Mouse (Mus musculus): Measurements from ENCODE around the gene Gm5150. TPM values are rescaled to one million over a fixed set of nuclear protein-coding genes. Genes with fewer than 3 reads are reported as not detected.
"Not testable (repeated sequence)": the region's sequence is repeated elsewhere in the genome, so short reads cannot be mapped to it uniquely, and the experiment has no call there.

The Gm5150 gene
- polyA plus RNA-seq (2015; fragmentation: Nextera tagmentation; extraction: Ambion mirVana): 0.15 and 0.25 TPM in 2 replicates

DNA sequence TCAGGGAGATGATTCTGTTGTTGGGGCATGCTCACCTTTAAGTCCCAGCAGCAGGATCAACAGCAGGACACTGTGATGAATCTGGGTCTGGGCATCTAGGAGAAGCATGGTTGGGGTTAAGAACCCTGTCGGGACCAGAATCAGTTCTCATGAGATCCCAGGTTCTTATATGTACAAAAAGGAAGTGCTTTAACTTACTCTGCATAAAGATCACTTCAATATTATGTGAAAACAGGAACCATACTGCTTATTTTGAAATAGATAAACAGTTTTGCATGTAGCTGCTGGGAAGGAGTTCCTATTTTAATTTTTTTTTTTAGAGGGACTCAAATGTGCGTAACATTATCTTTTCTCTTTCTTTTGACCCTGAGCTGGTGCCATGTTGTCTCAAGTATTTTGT lies at the start of gene Gm5150:
Gene Gm5150, minus strand, starts transcription at position 223 of the 400 bp plus-strand sequence.
- Histone ChIP-seq H3K4me2 (ENCODE audit: low read length) (no peak within 1 kb of the TSS), H3K9me3 (replicated peaks; ENCODE audit: low read length) (no peaks in the 10 kb centered on the region), H3K36me3 (ENCODE audit: insufficient read depth, low read length) (no peaks in the 10 kb centered on the region), H3K4me1 (replicated peaks; ENCODE audit: insufficient read depth, low read length) (no peaks in the 10 kb centered on the region), H3K27me3 (ENCODE audit: insufficient read depth, low read length) (no peaks in the 10 kb centered on the region), H3K27ac (no peak within 1 kb of the TSS), H3K4me3 (replicated peaks; ENCODE audit: low read depth, low read length) (no peak within 1 kb of the TSS), H3K9ac (ENCODE audit: low read depth, low read length) (no peak within 1 kb of the TSS)
- no peak for TF ChIP-seq CTCF (IDR thresholded peaks at IDR 0.05; ENCODE audit: low read depth)
- no peak for DNase-seq (ENCODE audit: low spot score)
- WGBS: 88% methylated on average over 2 of the region's 2 CpGs
- no peak for ATAC-seq (replicated peaks; ENCODE audit: low FRiP score, low read depth)

GRCm38 (mm10) chr3:16051736-16052135 lies 45.5 kb upstream of the Gm5150 start:
- WGBS: 81% methylated on average over 20 of the region's 20 CpGs
- not testable (repeated sequence) for H3K27me3 ChIP-seq (ENCODE audit: insufficient read depth, low read length)

GRCm38 (mm10) chr3:16047288-16047687 lies 41.1 kb upstream of the Gm5150 start:
- no peak overlapping the region for H3K4me3 ChIP-seq (replicated peaks; ENCODE audit: low read depth, low read length)
- H3K4me1 ChIP-seq (replicated peaks; ENCODE audit: insufficient read depth, low read length): no peaks in the 10 kb centered on the region
- H3K27me3 ChIP-seq (ENCODE audit: insufficient read depth, low read length): no peaks in the 10 kb centered on the region
- no peaks in the 10 kb centered on the region for H3K36me3 ChIP-seq (ENCODE audit: insufficient read depth, low read length)
- DNase-seq (ENCODE audit: low spot score): peak; percentile 14
- H3K9me3 ChIP-seq (replicated peaks; ENCODE audit: low read length): no peaks in the 10 kb centered on the region
- H3K9ac ChIP-seq (ENCODE audit: low read depth, low read length): no peak overlapping the region
- no peak overlapping the region for H3K27ac ChIP-seq
- 47% methylated on average over 4 of the region's 4 CpGs for WGBS
- no peak overlapping the region for H3K4me2 ChIP-seq (ENCODE audit: low read length)
- no peak for ATAC-seq (replicated peaks; ENCODE audit: low FRiP score, low read depth)
- TF ChIP-seq CTCF (IDR thresholded peaks at IDR 0.05; ENCODE audit: low read depth): peak; percentile 66

More at GRCm38 (mm10) chr3:16051736-16052135, 45.5 kb upstream of the Gm5150 start:
- H3K27ac ChIP-seq; H3K9ac ChIP-seq (ENCODE audit: low read depth, low read length); H3K9me3 ChIP-seq (replicated peaks; ENCODE audit: low read length); DNase-seq (ENCODE audit: low spot score); H3K4me3 ChIP-seq (replicated peaks; ENCODE audit: low read depth, low read length); H3K4me2 ChIP-seq (ENCODE audit: low read length); ATAC-seq (replicated peaks; ENCODE audit: low FRiP score, low read depth); H3K36me3 ChIP-seq (ENCODE audit: insufficient read depth, low read length); H3K4me1 ChIP-seq (replicated peaks; ENCODE audit: insufficient read depth, low read length): not testable (repeated sequence)

GRCm38 (mm10) chr3:16043315-16043714 lies 37.1 kb upstream of the Gm5150 start:
- WGBS: 0% methylated on average over 1 of the region's 1 CpGs
- H3K4me1 ChIP-seq (replicated peaks; ENCODE audit: insufficient read depth, low read length): no peaks in the 10 kb centered on the region
- H3K36me3 ChIP-seq (ENCODE audit: insufficient read depth, low read length): no peaks in the 10 kb centered on the region
- ATAC-seq (replicated peaks; ENCODE audit: low FRiP score, low read depth) (no peak), DNase-seq (ENCODE audit: low spot score) (peak; percentile 20)
- no peaks in the 10 kb centered on the region for H3K9me3 ChIP-seq (replicated peaks; ENCODE audit: low read length)
- H3K9ac ChIP-seq (ENCODE audit: low read depth, low read length): no peak overlapping the region
- H3K4me2 ChIP-seq (ENCODE audit: low read length): no peak overlapping the region
- H3K27me3 ChIP-seq (ENCODE audit: insufficient read depth, low read length): no peaks in the 10 kb centered on the region
- H3K4me3 ChIP-seq (replicated peaks; ENCODE audit: low read depth, low read length): no peak overlapping the region
- peak; percentile 78 for TF ChIP-seq CTCF (IDR thresholded peaks at IDR 0.05; ENCODE audit: low read depth)
- H3K27ac ChIP-seq: no peak overlapping the region

DNA sequence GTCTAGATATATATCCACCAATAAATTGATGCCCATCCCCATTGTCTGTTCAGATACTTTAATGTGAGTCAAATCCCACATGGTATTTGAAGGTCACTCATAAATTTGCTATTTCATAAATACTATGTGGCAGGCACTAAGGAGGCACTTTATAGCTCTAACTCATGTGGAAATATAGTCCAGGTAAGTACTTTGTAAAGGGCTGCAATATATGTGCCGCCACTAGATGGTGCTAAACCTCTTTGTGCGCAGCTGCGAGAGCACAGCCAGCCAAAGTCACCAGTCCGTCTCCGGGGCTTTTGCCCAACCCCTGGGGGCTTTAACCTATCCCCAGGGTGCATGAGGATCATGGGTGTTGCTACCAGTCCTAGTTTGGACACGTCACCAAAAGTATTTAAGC lies 18.8 kb upstream of the Gm5150 start:
- DNase-seq (ENCODE audit: low spot score) (peak; percentile 31), ATAC-seq (replicated peaks; ENCODE audit: low FRiP score, low read depth) (peak; percentile 69; the same call in 1 of the 2 replicates)
- 1% methylated on average over 4 of the region's 6 CpGs for WGBS
- H3K9me3 ChIP-seq (replicated peaks; ENCODE audit: low read length); H3K27ac ChIP-seq; H3K9ac ChIP-seq (ENCODE audit: low read depth, low read length); H3K27me3 ChIP-seq (ENCODE audit: insufficient read depth, low read length); H3K4me2 ChIP-seq (ENCODE audit: low read length); H3K4me1 ChIP-seq (replicated peaks; ENCODE audit: insufficient read depth, low read length); H3K36me3 ChIP-seq (ENCODE audit: insufficient read depth, low read length); H3K4me3 ChIP-seq (replicated peaks; ENCODE audit: low read depth, low read length): not testable (repeated sequence)
- peak; percentile 70 for TF ChIP-seq CTCF (IDR thresholded peaks at IDR 0.05; ENCODE audit: low read depth)

DNA sequence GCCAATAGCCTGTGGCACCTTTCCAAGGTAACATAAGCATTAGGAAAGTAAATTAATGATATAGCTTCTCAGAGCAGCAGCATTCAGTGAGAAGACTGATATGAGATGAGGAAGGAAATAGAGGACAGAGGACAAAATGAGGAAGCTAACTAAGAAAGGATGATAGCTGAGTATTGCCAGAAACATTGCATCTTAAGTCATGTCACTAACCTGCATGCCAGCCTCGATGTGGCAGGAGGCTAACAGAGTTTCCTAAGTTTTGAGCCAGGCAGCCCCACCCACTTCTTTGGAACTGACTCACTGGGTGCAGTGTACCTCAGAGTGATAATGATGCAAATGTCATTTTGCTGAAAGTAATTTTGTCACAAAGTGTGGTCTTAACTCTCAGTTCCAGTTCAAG lies 16.0 kb upstream of the Gm5150 start:
- Histone ChIP-seq H3K27me3 (ENCODE audit: insufficient read depth, low read length) (no peaks in the 10 kb centered on the region), H3K4me2 (ENCODE audit: low read length) (no peak overlapping the region), H3K4me1 (replicated peaks; ENCODE audit: insufficient read depth, low read length) (no peaks in the 10 kb centered on the region), H3K9ac (ENCODE audit: low read depth, low read length) (no peak overlapping the region), H3K36me3 (ENCODE audit: insufficient read depth, low read length) (no peaks in the 10 kb centered on the region), H3K27ac (no peak overlapping the region), H3K9me3 (replicated peaks; ENCODE audit: low read length) (no peaks in the 10 kb centered on the region), H3K4me3 (replicated peaks; ENCODE audit: low read depth, low read length) (no peak overlapping the region)
- no peak for TF ChIP-seq CTCF (IDR thresholded peaks at IDR 0.05; ENCODE audit: low read depth)
- DNase-seq (ENCODE audit: low spot score) (no peak), ATAC-seq (replicated peaks; ENCODE audit: low FRiP score, low read depth) (no peak)
- WGBS: 54% methylated on average over 1 of the region's 1 CpGs

GRCm38 (mm10) chr3:16014456-16014855 lies 8.2 kb upstream of the Gm5150 start:
- not testable (repeated sequence) for H3K27me3 ChIP-seq (ENCODE audit: insufficient read depth, low read length); H3K9me3 ChIP-seq (replicated peaks; ENCODE audit: low read length)
- WGBS: 80% methylated on average over 2 of the region's 2 CpGs

More at GRCm38 (mm10) chr3:16014456-16014855, 8.2 kb upstream of the Gm5150 start:
- H3K27ac ChIP-seq; H3K4me3 ChIP-seq (replicated peaks; ENCODE audit: low read depth, low read length); ATAC-seq (replicated peaks; ENCODE audit: low FRiP score, low read depth); DNase-seq (ENCODE audit: low spot score); H3K36me3 ChIP-seq (ENCODE audit: insufficient read depth, low read length); H3K9ac ChIP-seq (ENCODE audit: low read depth, low read length); H3K4me2 ChIP-seq (ENCODE audit: low read length); H3K4me1 ChIP-seq (replicated peaks; ENCODE audit: insufficient read depth, low read length): not testable (repeated sequence)

All from kidney, postnatal 0 days (tissue).